Mouse (Mus musculus) liver, adult 2 months (tissue): ENCODE measurements at regions not wholly inside any gene's neighbourhood (a gene's known extent, or its start where the extent isn't known, plus 50 kb on each side); places are given as distances from the start of the nearest gene placed in this dataset.

Experiments used
- CTCF ChIP-seq: fragments of 200-500 bp; IDR thresholded peaks from 2 replicates; pipeline ENCODE4 v1.5.1; 2011; ENCODE audit warnings: low read depth, low read length, control low read depth
- POLR2A ChIP-seq: fragments of 200-500 bp; IDR thresholded peaks from 2 replicates; pipeline ENCODE4 v1.6.1; 2011; ENCODE audit warnings: low read length, control low read depth; ENCODE audit not compliant: insufficient read depth; ENCODE audit errors: extremely low read depth

GRCm38 (mm10) chr3:16471360-16471759, 465.1 kb upstream of the Gm5150 start:
- TF ChIP-seq CTCF: no peak
- TF ChIP-seq POLR2A: no peak
